Mouse (Mus musculus): ENCODE data around the gene Cxcl5. TPM values are rescaled to one million over a fixed set of nuclear protein-coding genes. Genes with fewer than 3 reads are reported as not detected.

Gene Cxcl5
- total RNA-seq, 2 experiments from 2014 or later: not detected

- H3K4me3 ChIP-seq: no peak overlapping the region
- TF ChIP-seq CTCF (IDR thresholded peaks at IDR 0.05): no peak
- H3K27ac ChIP-seq: no peak overlapping the region
- no peak for DNase-seq
- intact Hi-C loops (cut with DNase I): no loop called here
Observed at GRCm38 (mm10) chr5:90765821-90766606, 6.9 kb downstream of the Cxcl5 start.

GRCm38 (mm10) chr5:90768218-90768617, 9.1 kb downstream of the Cxcl5 start, which contains the start of gene Ppbp:
TSS of gene Ppbp (plus strand) at chr5:90768518.
- Histone ChIP-seq H3K4me3 (no peak within 1 kb of the TSS), H3K27ac (no peak within 1 kb of the TSS)
- DNase-seq: no peak
- intact Hi-C loops (cut with DNase I): no loop called here
- TF ChIP-seq CTCF (IDR thresholded peaks at IDR 0.05): no peak

GRCm38 (mm10) chr5:90771369-90771768, 12.2 kb downstream of the Cxcl5 start:
- H3K4me3 ChIP-seq: no peak overlapping the region
- peak overlapping the region; percentile 43; the same call in 1 of the 2 replicates for H3K27ac ChIP-seq
- no peak for DNase-seq
- TF ChIP-seq CTCF (IDR thresholded peaks at IDR 0.05): no peak
- intact Hi-C loops (cut with DNase I): no loop called here

- H3K27ac ChIP-seq: peak within 1 kb of the TSS; percentile 49
- TF ChIP-seq CTCF (IDR thresholded peaks at IDR 0.05): no peak
- DNase-seq: no peak
- peak within 1 kb of the TSS; percentile 45 for H3K4me3 ChIP-seq
- intact Hi-C loops (cut with DNase I): no loop called here
Observed at GRCm38 (mm10) chr5:90771880-90772653, 12.9 kb downstream of the Cxcl5 start, which contains the start of gene Pf4. TSS of gene Pf4 (plus strand) at chr5:90772435.

GRCm38 (mm10) chr5:90775562-90775961, 16.4 kb downstream of the Cxcl5 start:
- intact Hi-C loops (cut with DNase I): no loop called here
- Histone ChIP-seq H3K4me3 (no peak overlapping the region), H3K27ac (no peak overlapping the region)
- DNase-seq: no peak
- no peak for TF ChIP-seq CTCF (IDR thresholded peaks at IDR 0.05)

GRCm38 (mm10) chr5:90777621-90778020, 18.5 kb downstream of the Cxcl5 start:
- no peak overlapping the region for H3K4me3 ChIP-seq
- H3K27ac ChIP-seq: no peak overlapping the region
- no peak for DNase-seq
- intact Hi-C loops (cut with DNase I): no loop called here
- TF ChIP-seq CTCF (IDR thresholded peaks at IDR 0.05): no peak

- H3K4me3 ChIP-seq: no peak overlapping the region
- intact Hi-C loops (cut with DNase I): no loop called here
- no peak for TF ChIP-seq CTCF (IDR thresholded peaks at IDR 0.05)
- no peak overlapping the region for H3K27ac ChIP-seq
- peak; percentile 31 for DNase-seq
Observed at GRCm38 (mm10) chr5:90778856-90779255, 19.7 kb downstream of the Cxcl5 start.

- DNase-seq: no peak
- H3K4me3 ChIP-seq: no peak overlapping the region
- no peak overlapping the region for H3K27ac ChIP-seq
- no peak for TF ChIP-seq CTCF (IDR thresholded peaks at IDR 0.05)
- intact Hi-C loops (cut with DNase I): no loop called here
Observed at GRCm38 (mm10) chr5:90783697-90784096, 24.5 kb downstream of the Cxcl5 start.

- no peak for DNase-seq
- no peak within 1 kb of the TSS for H3K27ac ChIP-seq
- peak; percentile 9; the same call in 1 of the 2 replicates for TF ChIP-seq CTCF (IDR thresholded peaks at IDR 0.05)
- H3K4me3 ChIP-seq: peak within 1 kb of the TSS; percentile 32; the same call in 1 of the 2 replicates
- intact Hi-C loops (cut with DNase I): loop anchor here (5.0 kb wide), 1 partner anchor 124 kb away; no protein-coding TSS in a partner anchor
Observed at GRCm38 (mm10) chr5:90785659-90786588, 26.8 kb downstream of the Cxcl5 start, which contains the start of gene Cxcl3. TSS of gene Cxcl3 (plus strand) at chr5:90786103.

GRCm38 (mm10) chr5:90788114-90788513, 29.0 kb downstream of the Cxcl5 start:
- no peak overlapping the region for H3K27ac ChIP-seq
- H3K4me3 ChIP-seq: no peak overlapping the region
- peak; percentile 39; the same call in 1 of the 2 replicates for TF ChIP-seq CTCF (IDR thresholded peaks at IDR 0.05)
- intact Hi-C loops (cut with DNase I): loop anchor here (5.0 kb wide), 1 partner anchor 126 kb away; no protein-coding TSS in a partner anchor
- DNase-seq: no peak

- intact Hi-C loops (cut with DNase I): loop anchor here (5.0 kb wide), 1 partner anchor 127 kb away; no protein-coding TSS in a partner anchor
- no peak for TF ChIP-seq CTCF (IDR thresholded peaks at IDR 0.05)
- H3K27ac ChIP-seq: no peak overlapping the region
Observed at GRCm38 (mm10) chr5:90789306-90790073, 30.3 kb downstream of the Cxcl5 start.

More at GRCm38 (mm10) chr5:90789306-90790073, 30.3 kb downstream of the Cxcl5 start:
- H3K4me3 ChIP-seq: no peak overlapping the region
- DNase-seq: no peak

Measured in gastrocnemius, adult 2 months (tissue).